Mouse (Mus musculus) urinary bladder, postnatal 36 days (tissue): ENCODE results near the gene Dctn5.
"Not testable (repeated sequence)": the region's sequence is repeated elsewhere in the genome, so short reads cannot be mapped to it uniquely, and the experiment has no call there.

Experiments used
- DNase-seq, 2 experiments: peaks; one replicate each; pipeline ENCODE4 v3.0.0; 2022; ENCODE audit warnings: low spot score in 2 of 2, mixed read lengths in 1 of 2

Gene Dctn5

DNA sequence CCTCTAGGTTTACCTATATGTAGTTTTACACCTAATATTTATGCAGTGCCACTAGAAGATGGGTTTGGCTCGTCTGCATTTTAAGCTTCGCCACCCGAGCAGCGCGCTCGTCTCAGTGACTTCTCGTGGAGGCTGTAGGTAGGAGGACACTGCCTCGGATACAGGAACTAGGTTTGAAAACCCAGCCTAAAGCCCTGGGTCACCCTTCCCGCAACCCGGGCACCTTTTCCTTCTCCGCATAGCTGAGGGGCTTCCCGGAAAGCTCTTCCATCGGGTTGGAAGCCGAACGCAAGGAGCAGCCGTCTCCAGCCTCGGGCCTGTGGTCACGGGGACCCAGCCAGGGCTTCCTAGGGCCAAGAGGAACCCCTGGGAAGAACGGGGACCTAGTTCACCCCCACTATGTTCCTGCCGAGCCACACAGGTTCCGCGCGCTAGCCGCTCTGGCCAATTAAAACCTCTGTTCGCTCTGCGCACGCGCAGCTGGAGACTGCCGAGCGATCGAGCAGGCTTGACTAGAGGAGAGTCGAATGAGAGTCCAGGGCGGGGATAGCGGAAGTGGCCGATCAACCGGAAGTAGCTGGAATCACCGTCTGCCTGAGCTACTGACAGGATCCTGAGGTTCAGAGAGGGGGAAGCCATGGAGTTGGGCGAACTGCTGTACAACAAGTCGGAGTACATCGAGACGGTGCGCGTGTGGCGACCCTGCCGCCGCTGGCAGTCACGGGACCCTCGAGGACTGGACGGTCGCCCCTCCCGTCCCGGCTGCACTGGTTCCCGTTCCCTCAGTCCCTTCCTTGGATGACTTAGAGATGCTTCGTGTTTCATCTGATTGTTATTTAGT, at the start of gene Dctn5, which contains the start of gene Palb2:
Dctn5 (plus strand) TSS at position 545 of the 841 bp plus-strand sequence.
Palb2 (minus strand) TSS at position 489 of the 841 bp plus-strand sequence.
- peak; percentile 98 for DNase-seq

DNA sequence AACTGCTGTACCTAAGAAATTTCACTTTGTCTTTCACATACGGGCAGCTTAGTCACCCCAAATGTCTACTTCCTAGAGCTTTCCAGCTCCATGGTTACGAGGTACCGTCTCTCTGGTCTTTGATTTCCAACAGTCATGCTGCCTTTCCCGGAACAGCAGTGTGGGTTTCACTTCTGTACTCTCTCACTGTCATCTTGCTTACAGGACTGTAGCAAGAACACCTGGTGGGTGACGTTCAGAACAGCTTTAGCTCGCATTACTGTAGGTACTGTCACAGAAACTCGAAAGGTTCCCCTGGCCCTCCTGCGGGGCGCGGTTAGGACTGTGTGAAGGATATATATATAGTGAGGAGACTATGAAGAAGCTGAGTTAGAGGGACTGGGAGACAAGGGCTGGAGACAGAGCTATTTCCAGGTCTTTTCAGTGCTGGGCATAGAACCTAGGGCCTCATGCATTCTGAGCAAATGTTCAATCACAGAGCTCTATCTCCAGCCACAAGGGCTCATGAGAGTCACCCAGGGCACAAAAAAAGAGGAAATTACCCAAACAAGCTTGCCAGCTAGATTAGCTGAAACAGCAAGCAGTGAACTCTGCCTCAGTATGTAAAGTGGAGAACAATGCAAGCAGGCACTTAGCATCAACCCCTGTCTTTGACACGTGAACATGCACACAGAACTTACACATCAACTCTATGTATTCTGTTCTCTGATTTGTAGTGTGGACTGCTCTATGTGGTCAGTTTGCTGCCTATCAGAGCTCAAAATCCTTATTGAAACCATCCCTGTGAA, 45.5 kb upstream of the Dctn5 start:
- no peak for DNase-seq

- DNase-seq, result no peak
Observed at GRCm38 (mm10) chr7:122094564-122095330, 38.1 kb upstream of the Dctn5 start.

DNA sequence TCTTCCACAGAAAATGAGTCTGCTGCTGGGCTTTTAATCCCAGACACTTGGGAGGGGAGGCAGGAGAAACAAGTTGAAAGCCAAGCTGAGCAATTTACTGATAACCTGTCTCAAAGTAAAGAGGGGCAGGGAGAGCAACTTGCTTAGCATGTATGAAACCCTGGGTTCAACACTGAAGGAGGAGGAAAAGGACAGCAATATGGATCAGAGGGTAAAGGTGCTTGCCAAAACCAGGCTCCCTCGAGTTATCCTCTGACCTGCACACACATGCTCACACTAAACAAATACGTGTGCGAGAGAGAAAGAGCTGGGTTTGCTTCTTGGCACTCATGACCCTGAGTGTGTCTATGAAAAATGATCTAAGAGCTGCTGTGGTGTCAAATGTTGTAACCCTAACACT, 34.8 kb upstream of the Dctn5 start:
- DNase-seq, result no peak

- peak in 1 of 2 experiments; percentile 13 for DNase-seq
Observed at GRCm38 (mm10) chr7:122099222-122099621, 33.6 kb upstream of the Dctn5 start.

- DNase-seq, result not testable (repeated sequence)
Observed at GRCm38 (mm10) chr7:122101014-122101746, 31.7 kb upstream of the Dctn5 start.

- peak; percentile 70 to 82 for DNase-seq
Observed at GRCm38 (mm10) chr7:122101747-122102244, 31.0 kb upstream of the Dctn5 start, which contains the start of gene Ndufab1. Gene Ndufab1, minus strand, starts transcription at chr7:122101886.

- DNase-seq, result no peak
Observed at GRCm38 (mm10) chr7:122108206-122108605, 24.6 kb upstream of the Dctn5 start.

DNA sequence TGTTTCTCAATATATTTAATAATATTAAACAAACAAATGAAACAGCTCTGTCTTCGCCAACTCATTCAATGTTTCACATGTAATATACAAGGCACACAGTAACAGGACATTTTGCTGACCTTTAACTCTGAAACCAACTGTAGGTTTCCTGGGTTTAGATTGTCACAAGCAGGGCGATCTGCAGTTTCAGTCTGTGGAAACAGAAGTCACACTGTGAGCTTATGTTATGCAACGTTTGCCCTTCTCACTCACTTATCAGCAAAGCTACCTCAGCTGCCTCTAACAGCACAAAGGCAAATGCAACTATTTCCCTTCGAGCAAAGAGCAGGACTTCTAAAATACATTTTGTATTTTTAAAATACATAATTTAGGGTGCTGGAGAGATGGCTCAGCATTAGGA, 9.3 kb upstream of the Dctn5 start:
- DNase-seq, result no peak

DNA sequence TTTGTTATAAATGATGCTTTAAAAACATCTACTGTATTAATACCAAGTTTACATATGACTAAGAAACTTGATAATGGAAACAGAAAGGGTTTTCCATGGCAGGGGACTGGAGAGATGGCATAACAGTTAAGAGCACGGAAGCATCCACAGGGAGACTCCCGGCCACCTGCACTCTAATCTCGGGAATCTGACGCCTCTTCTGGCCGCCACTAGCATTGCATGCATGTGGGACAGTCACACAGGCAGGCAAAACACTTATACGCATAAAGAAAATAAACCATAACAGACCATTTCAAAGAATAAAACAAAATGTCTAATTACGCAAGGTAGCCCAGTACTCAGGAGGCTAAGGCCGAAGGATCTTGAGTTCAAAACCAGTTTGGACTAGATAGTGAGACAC, 7.2 kb upstream of the Dctn5 start:
- no peak for DNase-seq

GRCm38 (mm10) chr7:122126946-122127345, 5.9 kb upstream of the Dctn5 start:
- no peak for DNase-seq

DNA sequence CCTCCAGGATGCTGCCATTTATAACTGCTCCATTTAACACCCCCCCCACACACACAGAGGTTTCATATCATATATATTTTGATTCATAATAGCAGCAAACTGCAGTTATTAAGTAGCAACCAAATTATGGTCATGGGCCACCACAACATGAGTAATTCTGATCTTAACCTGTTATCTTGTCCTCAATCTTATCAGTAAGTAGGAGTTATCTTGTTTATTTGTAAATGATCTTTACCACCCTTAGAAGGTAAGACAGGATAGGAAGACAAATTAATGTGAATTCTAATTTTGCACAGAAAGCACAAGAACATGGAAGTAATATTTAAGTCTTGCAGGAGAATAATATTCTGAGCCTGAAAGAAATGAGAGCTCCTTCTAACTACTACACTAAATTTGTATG, 1.0 kb upstream of the Dctn5 start:
- no peak for DNase-seq

- DNase-seq, result no peak
Observed at GRCm38 (mm10) chr7:122133338-122133625, 441 bp downstream of the Dctn5 start.

DNA sequence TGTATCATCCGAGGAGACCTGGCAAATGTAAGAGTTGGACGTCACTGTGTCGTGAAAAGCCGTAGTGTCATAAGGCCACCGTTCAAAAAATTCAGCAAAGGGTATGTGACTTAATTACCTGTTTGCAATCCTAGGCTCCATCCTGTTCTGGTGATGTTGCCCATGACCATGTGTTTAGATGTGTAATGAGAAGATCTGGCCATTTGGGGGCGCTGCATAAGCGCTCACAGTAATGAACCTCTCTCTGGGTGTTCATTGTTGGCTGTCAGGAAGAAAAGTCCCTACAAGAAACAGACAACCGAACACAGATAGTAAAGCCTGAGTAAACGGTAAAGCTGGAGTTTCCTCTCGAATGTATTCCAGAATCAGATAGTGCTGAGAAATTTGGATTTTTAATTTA, 2.2 kb downstream of the Dctn5 start:
- no peak for DNase-seq

DNA sequence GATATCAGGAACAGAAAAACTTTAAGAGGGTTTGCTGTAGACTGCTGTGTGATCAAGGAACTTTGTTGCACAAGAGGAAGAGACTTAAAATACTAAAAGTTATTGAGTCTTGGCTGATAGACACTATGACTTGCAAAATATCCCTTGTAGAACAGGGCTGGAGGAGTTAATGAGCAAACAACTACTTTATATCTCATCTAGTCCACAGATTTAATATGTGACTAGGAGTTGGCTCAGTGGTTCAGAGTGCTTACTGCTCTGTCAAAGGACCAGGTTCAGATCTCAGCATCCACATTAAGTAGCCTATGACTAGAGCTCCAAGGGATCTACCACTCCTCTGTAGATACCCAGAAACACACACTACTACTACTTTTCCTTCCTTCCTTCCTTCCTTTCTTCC, 4.2 kb downstream of the Dctn5 start:
- DNase-seq, result no peak

DNA sequence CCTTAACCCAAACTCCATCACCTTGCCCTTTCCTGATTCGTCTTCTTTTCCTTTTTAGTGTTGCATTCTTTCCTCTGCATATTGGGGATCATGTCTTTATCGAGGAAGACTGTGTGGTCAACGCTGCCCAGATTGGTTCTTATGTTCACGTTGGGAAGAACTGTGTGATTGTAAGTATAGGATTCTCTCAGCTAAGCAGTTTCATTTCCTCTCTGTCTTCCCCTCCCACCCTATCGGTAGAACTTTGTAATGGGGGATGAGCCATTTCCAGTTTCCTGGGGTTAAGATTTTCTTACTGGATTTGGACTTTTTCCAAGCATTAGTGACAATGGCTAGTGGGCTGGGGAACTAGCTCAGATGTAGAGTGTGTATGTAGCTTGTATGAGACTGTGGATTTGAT, 5.3 kb downstream of the Dctn5 start:
- no peak for DNase-seq

GRCm38 (mm10) chr7:122140991-122141390, 8.2 kb downstream of the Dctn5 start:
- DNase-seq, result no peak

DNA sequence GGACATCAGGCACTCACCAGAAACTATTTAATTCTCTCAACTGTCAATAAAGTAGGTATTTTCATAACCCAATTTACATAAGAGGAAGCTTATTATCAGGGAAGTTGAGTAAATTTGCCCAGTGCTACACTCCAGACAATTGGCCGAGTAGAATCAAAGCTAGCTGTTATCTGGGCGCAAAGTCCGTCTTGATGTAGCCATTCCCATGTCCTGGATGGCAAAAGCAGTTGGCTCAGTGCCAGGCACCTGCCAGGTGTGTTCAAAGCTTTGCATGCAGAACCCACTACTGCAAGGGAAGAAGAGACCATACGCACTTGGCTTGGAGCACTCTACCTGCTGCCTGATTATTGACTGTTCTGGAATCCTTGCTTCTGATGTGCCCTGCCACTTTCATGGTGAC, 19.6 kb downstream of the Dctn5 start:
- no peak for DNase-seq

DNA sequence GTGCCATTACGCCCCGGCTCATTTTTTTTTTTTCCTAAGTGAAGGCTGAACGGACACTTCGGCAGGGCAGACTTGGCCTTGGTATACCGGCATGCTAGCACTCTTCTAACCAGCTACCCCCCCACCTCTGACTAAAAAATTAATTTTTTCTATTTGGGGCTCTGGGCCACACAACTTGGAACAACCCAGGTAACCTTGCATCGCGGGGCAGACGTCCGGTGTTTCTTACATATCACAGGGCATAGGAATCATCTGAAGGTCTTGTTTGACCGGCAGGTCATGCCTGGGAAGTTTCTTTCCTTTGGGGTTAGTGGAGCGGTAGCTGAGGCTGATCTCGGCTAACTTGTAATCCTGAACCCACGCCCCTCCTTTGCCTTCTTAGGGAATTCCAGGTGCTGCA, 25.6 kb downstream of the Dctn5 start:
- DNase-seq, result no peak

- peak; percentile 65 to 81 for DNase-seq
Observed at GRCm38 (mm10) chr7:122158915-122159902, 26.4 kb downstream of the Dctn5 start, which contains the start of gene Plk1. Gene Plk1, plus strand, starts transcription at chr7:122159439.
